Mouse (Mus musculus) kidney, adult 2 months (tissue): ENCODE data around the gene Noct. TPM values are rescaled to one million over a fixed set of nuclear protein-coding genes. Genes with fewer than 3 reads are reported as not detected.
"Not testable (repeated sequence)": the region's sequence is repeated elsewhere in the genome, so short reads cannot be mapped to it uniquely, and the experiment has no call there.

ENCODE experiments used
- DNase-seq: peaks from one replicate; pipeline ENCODE4 v3.0.0; 2021
- H3K27ac ChIP-seq: fragments of 200-500 bp; 2 replicates; pipeline ENCODE4 v1.5.1; 2012; ENCODE audit warnings: low read depth, low read length, control low read depth, inconsistent platforms; ENCODE audit not compliant: insufficient read depth
- H3K27me3 ChIP-seq: fragments of 200-500 bp; replicated peaks from 2 replicates; pipeline ENCODE4 v1.6.1; 2012; ENCODE audit warnings: mild to moderate bottlenecking, moderate library complexity, low read length, inconsistent platforms; ENCODE audit not compliant: control insufficient read depth, insufficient read depth
- H3K36me3 ChIP-seq: fragments of 200-500 bp; 2 replicates; pipeline ENCODE4 v1.6.1; 2012; ENCODE audit warnings: mild to moderate bottlenecking, moderate library complexity, low read length, inconsistent platforms; ENCODE audit not compliant: control insufficient read depth, insufficient read depth
- H3K4me1 ChIP-seq: fragments of 200-500 bp; 2 replicates; pipeline ENCODE4 v1.6.1; 2011; ENCODE audit warnings: low read length; ENCODE audit not compliant: control insufficient read depth, insufficient read depth
- H3K4me3 ChIP-seq: fragments of 200-500 bp; 2 replicates; pipeline ENCODE4 v1.5.1; 2011; ENCODE audit warnings: mild to moderate bottlenecking, low read depth, low read length, control low read depth; ENCODE audit not compliant: insufficient read depth
- CTCF ChIP-seq: fragments of 200-500 bp; conservative IDR thresholded peaks from 2 replicates; pipeline ENCODE4 v1.5.1; 2011; ENCODE audit warnings: low read depth, mild to moderate bottlenecking, control low read depth, low read length, moderate library complexity, mixed read lengths; ENCODE audit not compliant: insufficient read depth, insufficient read length
- POLR2A ChIP-seq: fragments of 200-500 bp; IDR thresholded peaks from one replicate; pipeline ENCODE4 v1.6.1; 2011; ENCODE audit warnings: low read depth, low read length, control low read depth
- WGBS: fragments of 180-500 bp; shearing (Covaris S2); methylation state at CpG from one replicate; pipeline ENCODE4 v1.1.7; 2018; 5-methylcytosine and 5-hydroxymethylcytosine counted together
- polyA plus RNA-seq: library from polyadenylated mRNA; depleted of rRNA; stranded (reverse); fragments of >200 nt; gene quantifications from 2 replicates; pipeline ENCODE4 v1.2.3, GENCODE M21; 2012

Gene Noct
- polyA plus RNA-seq, 1 experiment, result 8.1 TPM

DNA sequence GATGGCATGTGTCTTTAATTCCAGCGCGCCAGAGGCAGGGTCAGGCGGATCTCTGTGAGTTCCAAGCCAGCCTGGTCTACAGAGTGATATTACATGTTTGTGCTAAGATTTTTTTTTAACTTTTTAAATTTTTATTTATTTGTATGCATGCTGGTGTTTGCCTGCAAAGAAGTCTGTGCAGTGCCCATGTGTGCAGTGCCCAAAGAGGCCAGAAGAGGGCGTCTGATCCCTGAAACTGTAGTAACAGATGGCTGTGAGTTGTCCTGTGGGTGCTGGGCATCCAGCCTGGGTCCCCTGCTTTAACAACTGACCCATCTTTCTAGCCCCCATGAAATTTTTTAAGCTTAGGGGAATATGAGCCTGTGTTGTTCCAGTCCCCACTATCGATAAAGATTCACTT, 19.8 kb upstream of the Noct start:
- peaks cover 14% of the 10 kb centered on the region for H3K4me1 ChIP-seq
- DNase-seq, result no peak
- TF ChIP-seq POLR2A (no peak), CTCF (peak; percentile 32)
- H3K27ac ChIP-seq, result no peak overlapping the region
- no peaks in the 10 kb centered on the region for H3K27me3 ChIP-seq
- H3K36me3 ChIP-seq, result no peaks in the 10 kb centered on the region
- WGBS, result 88% methylated on average over 5 of the region's 5 CpGs
- no peak overlapping the region for H3K4me3 ChIP-seq

DNA sequence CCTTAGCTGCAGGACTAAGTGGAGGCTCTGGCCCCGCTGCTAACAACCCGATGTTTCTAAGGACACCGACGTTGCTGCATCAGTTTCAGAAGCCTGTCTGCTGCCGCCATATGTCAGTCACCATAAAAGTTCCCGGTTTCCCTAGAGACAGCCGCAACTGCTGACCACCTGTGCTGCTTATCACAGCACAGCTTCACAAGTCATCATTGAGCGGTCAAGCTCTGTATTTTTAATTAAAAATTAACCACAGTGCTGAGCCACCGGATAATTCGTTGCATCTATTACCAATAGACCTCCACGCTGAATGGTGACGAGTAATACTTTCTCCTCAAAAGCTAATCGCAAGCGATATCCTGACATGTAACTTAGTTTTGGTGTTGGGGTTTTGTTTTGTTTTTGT, 19.4 kb upstream of the Noct start:
- H3K27ac ChIP-seq, result no peak overlapping the region
- H3K4me3 ChIP-seq, result no peak overlapping the region
- WGBS, result 61% methylated on average over 14 of the region's 14 CpGs

DNA sequence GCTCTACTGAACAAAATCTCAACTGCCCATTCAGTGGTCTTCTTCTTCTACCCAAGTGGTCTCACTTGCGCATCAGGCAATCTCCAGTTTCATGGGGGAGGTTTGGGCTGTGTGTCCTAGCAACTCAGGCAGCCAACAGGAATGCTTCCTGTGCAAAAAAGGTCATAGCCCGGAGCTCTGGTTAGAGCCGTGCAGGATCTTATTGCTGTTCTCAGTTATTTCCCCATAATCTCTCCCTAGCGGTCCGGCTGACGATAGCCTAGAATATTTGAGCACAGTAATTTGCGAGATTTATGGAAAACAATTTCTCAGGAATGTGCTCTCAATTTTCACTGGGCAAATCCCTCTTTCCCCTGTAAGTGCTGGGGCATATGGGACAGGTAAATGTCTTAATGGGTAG, 17.7 kb upstream of the Noct start:
- no peak overlapping the region for H3K4me3 ChIP-seq
- no peaks in the 10 kb centered on the region for H3K36me3 ChIP-seq
- 81% methylated on average over 7 of the region's 7 CpGs for WGBS
- no peaks in the 10 kb centered on the region for H3K27me3 ChIP-seq
- peaks cover 14% of the 10 kb centered on the region for H3K4me1 ChIP-seq
- H3K27ac ChIP-seq, result no peak overlapping the region
- no peak for DNase-seq
- no peak for TF ChIP-seq CTCF
- TF ChIP-seq POLR2A, result no peak

More for the DNA sequence above, 19.4 kb upstream of the Noct start:
- Histone ChIP-seq H3K36me3 (no peaks in the 10 kb centered on the region), H3K27me3 (no peaks in the 10 kb centered on the region), H3K4me1 (peaks cover 14% of the 10 kb centered on the region)
- peak; percentile 37 for DNase-seq
- TF ChIP-seq CTCF (no peak), POLR2A (no peak)

DNA sequence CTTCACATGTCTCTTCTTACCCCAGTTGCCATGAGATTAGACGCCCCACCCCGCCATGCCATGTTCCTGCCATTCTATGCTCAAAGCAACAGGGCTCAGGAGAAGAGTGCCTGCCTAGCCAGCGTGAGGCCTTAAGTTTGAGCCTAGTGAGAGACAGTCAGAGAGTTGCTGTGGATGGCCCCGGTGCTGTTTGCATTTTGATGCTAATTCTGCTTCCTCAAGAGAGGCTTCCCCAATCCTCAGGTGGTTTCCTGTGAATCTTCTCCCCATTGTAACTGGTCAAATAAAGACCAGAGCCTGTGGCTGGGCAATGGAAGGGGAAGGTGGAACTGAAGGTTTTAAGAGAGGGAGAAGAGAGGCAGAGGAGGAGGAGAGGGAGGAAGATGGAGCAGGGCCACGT, 15.6 kb upstream of the Noct start:
- DNase-seq, result no peak
- Histone ChIP-seq H3K4me3 (no peak overlapping the region), H3K36me3 (no peaks in the 10 kb centered on the region), H3K27ac (no peak overlapping the region), H3K4me1 (peaks cover 6% of the 10 kb centered on the region; the same call in 1 of the 2 replicates), H3K27me3 (no peaks in the 10 kb centered on the region)
- 79% methylated on average over 5 of the region's 5 CpGs for WGBS
- TF ChIP-seq POLR2A, result no peak
- no peak for TF ChIP-seq CTCF

DNA sequence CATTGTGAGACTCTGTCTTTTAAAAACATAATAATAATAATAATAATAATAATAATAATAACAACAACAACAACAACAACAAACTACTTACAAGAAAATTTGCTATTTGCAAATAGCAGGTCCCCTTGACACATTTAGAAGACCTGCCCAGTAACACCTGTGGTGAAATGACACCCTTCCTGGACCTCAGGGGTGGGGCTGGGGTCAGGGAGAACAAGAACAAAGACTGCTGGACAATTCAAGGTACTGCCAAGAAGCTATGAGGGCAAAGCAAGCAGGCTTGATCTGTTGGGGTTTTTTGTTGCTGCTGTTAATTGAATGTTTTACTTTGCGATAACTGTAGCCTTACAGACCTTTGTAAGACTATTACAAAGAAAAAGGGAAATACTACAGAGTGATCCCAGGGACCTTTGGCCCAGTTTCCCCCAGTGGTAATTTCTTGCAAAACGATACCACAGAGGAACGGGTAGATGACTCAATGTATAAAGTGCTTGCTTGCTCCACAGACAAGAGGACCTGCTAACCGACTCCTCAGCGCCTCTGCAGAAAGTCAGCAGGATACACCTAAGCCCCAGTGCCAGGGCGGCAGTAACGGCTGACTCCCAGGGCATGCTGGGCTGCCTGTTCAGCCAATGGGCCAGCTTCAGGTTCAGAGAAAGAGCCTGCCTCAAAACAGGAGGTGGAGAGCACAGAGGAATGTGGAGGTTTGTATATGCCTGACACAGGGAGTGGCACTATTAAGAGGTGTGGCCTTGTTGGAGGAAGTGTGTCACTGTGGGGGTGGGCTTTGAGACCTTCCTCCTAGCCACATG, 14.5 kb upstream of the Noct start:
- Histone ChIP-seq H3K27me3 (no peaks in the 10 kb centered on the region), H3K36me3 (no peaks in the 10 kb centered on the region)
- WGBS, result 88% methylated on average over 7 of the region's 7 CpGs

DNA sequence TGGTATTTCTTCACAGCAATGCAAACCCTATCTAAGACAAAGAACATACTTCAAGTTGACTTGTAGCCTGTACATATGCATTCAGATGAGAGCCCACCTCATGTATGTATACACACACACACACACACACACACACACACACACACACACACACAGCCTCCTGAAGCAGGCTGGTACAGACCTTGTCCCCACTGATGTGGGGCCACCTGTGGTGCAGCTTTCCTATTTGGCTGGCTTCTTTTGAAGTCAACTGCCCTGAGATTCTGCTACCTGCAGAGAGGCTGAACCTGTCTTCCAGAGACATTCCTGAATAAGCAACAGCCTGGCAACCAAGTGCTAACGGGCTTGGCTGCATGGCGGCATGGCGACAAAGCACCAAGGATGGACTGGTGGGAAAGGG, 13.8 kb upstream of the Noct start:
- Histone ChIP-seq H3K36me3 (no peaks in the 10 kb centered on the region), H3K27ac (no peak overlapping the region), H3K4me3 (no peak overlapping the region), H3K27me3 (no peaks in the 10 kb centered on the region), H3K4me1 (no peaks in the 10 kb centered on the region)
- WGBS, result 95% methylated on average over 3 of the region's 3 CpGs
- TF ChIP-seq CTCF, result no peak
- no peak for TF ChIP-seq POLR2A
- DNase-seq, result no peak

More for the DNA sequence above, 14.5 kb upstream of the Noct start:
- H3K4me1 ChIP-seq, result peaks cover 2% of the 10 kb centered on the region; the same call in 1 of the 2 replicates
- no peak overlapping the region for H3K4me3 ChIP-seq
- DNase-seq, result no peak
- no peak for TF ChIP-seq CTCF
- TF ChIP-seq POLR2A, result no peak
- H3K27ac ChIP-seq, result no peak overlapping the region

DNA sequence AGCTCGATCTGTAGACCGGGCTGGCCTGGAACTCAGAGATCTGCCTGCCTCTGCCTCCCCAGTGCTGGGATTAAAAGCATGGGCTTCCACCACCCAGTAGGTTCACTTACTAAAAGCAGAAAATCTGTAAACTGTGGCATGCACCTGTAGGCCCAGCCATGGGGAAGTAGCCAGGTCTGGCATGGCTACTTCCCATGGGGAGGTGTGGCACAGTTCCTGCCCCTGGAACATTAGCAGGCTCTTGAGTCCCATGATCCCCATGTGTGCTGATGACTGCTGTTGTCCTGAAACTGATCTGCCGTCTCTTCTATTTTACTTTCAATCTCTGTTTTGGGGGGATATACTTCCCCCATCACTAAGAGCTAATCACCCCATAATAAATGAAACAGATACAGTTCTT, 11.1 kb upstream of the Noct start:
- TF ChIP-seq CTCF (no peak), POLR2A (no peak)
- WGBS, result 100% methylated on average over 3 of the region's 3 CpGs
- Histone ChIP-seq H3K27me3 (no peaks in the 10 kb centered on the region), H3K27ac (no peak overlapping the region), H3K4me3 (no peak overlapping the region), H3K4me1 (no peaks in the 10 kb centered on the region), H3K36me3 (no peaks in the 10 kb centered on the region)
- DNase-seq, result no peak

DNA sequence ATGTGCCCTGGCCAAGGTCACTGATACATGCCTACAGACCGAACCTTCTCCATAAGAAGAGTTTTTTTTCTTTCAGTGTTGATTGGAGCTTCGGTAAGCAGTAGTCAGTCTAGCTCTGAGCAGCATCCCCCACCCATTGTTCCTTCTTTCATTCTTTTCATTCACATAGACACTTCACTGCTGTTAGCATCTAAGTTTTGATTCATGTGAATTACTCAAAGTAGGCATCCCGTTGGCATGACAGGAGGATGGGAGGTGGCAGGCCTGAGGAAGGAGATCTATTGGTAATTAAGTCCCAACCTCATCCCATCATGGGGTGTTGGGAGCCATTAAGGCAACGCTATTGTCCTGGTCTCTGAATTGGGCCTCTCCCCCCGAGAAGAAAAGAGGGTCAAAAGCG, 8.6 kb upstream of the Noct start:
- Histone ChIP-seq H3K27ac (no peak overlapping the region), H3K4me3 (no peak overlapping the region), H3K36me3 (no peaks in the 10 kb centered on the region), H3K27me3 (no peaks in the 10 kb centered on the region), H3K4me1 (no peaks in the 10 kb centered on the region)
- no peak for TF ChIP-seq CTCF
- no peak for TF ChIP-seq POLR2A
- no peak for DNase-seq
- WGBS, result 79% methylated on average over 6 of the region's 6 CpGs

DNA sequence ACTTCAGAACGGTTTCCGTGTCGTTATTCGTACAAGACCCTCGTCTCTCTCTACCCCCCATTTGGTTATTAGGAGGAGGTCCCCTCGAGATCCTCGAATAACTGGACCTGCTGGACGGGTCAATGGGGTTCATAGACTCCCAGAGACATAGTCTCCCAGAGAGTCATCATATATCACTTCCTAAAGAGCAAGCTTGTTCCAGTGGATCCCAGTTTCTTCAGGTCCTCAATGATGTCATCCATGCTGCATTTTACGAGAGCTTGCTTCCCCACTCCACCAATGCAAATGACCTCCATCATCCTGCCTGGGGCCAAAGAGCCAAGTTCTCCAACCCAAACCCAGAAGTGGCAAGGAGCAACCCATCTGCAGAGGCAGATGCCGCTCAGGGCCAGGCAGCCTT, 7.9 kb upstream of the Noct start:
- not testable (repeated sequence) for H3K4me1 ChIP-seq, H3K4me3 ChIP-seq, H3K36me3 ChIP-seq, H3K27ac ChIP-seq, DNase-seq, H3K27me3 ChIP-seq
- 91% methylated on average over 9 of the region's 10 CpGs for WGBS

DNA sequence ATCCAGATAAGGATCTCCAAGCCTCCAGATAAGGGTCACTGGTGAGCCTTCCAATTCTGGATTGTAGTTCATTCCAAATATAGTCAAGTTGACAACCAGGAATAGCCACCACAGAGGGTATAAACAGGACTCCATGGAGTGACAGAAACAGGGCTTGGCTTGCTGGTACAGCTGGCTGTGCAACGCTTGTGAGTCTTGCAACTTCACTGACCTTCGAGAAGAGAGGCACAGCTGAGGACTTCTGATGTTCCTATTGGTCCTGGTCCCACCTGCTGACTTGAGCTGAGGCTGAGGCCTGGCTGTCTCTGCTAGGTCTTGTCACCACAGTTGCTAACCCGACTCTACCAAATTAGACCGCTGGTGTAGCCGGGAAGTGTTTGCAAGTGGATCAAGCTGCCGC, 5.9 kb upstream of the Noct start:
- DNase-seq, H3K36me3 ChIP-seq: not testable (repeated sequence)
- WGBS, result 96% methylated on average over 6 of the region's 6 CpGs

More for the DNA sequence above, 5.9 kb upstream of the Noct start:
- peaks cover 21% of the 10 kb centered on the region; the same call in 1 of the 2 replicates for H3K4me1 ChIP-seq
- not testable (repeated sequence) for H3K4me3 ChIP-seq, H3K27ac ChIP-seq, H3K27me3 ChIP-seq
